Mouse (Mus musculus): ENCODE results near the gene Mtmr12.
A peak's percentile ranks its signal among the peaks of the same experiment; 100 is the strongest.
"Not testable (repeated sequence)": the region's sequence is repeated elsewhere in the genome, so short reads cannot be mapped to it uniquely, and the experiment has no call there.

Mtmr12 gene

GRCm38 (mm10) chr15:12204319-12205159 lies at the start of gene Mtmr12:
TSS of gene Mtmr12 (plus strand) at chr15:12205028.
- DNase-seq, result peak; percentile 100

- DNase-seq, result no peak
Measured at GRCm38 (mm10) chr15:12178126-12178525, 26.7 kb upstream of the Mtmr12 start.

- not testable (repeated sequence) for DNase-seq
Measured at GRCm38 (mm10) chr15:12181181-12181805, 23.5 kb upstream of the Mtmr12 start.

- peak; percentile 48 for DNase-seq
Measured at GRCm38 (mm10) chr15:12193880-12194816, 10.7 kb upstream of the Mtmr12 start.

- DNase-seq, result no peak
Measured at GRCm38 (mm10) chr15:12194817-12195735, 9.8 kb upstream of the Mtmr12 start.

GRCm38 (mm10) chr15:12195966-12196365 lies 8.9 kb upstream of the Mtmr12 start:
- no peak for DNase-seq

GRCm38 (mm10) chr15:12196410-12197191 lies 8.2 kb upstream of the Mtmr12 start:
- DNase-seq, result peak; percentile 87

GRCm38 (mm10) chr15:12197361-12197760 lies 7.5 kb upstream of the Mtmr12 start:
- no peak for DNase-seq

GRCm38 (mm10) chr15:12200021-12200420 lies 4.8 kb upstream of the Mtmr12 start:
- no peak for DNase-seq

- DNase-seq, result no peak
Measured at GRCm38 (mm10) chr15:12201856-12202255, 3.0 kb upstream of the Mtmr12 start.

GRCm38 (mm10) chr15:12202456-12202855 lies 2.4 kb upstream of the Mtmr12 start:
- no peak for DNase-seq

GRCm38 (mm10) chr15:12203008-12203407 lies 1.8 kb upstream of the Mtmr12 start:
- DNase-seq, result not testable (repeated sequence)

- peak; percentile 67 for DNase-seq
Measured at GRCm38 (mm10) chr15:12203512-12204318, 1.1 kb upstream of the Mtmr12 start.

- no peak for DNase-seq
Measured at GRCm38 (mm10) chr15:12205160-12205901, 503 bp downstream of the Mtmr12 start.

- peak; percentile 38 for DNase-seq
Measured at GRCm38 (mm10) chr15:12205902-12206645, 1.2 kb downstream of the Mtmr12 start.

GRCm38 (mm10) chr15:12206646-12207222 lies 1.9 kb downstream of the Mtmr12 start:
- peak; percentile 38 for DNase-seq

GRCm38 (mm10) chr15:12207556-12208090 lies 2.8 kb downstream of the Mtmr12 start:
- DNase-seq, result no peak

GRCm38 (mm10) chr15:12211577-12211976 lies 6.7 kb downstream of the Mtmr12 start:
- DNase-seq, result peak; percentile 42

Data from lung, postnatal 36 days (tissue).